ENCODE assay signal across 25 mouse cellular contexts in the genomic region with DNA sequence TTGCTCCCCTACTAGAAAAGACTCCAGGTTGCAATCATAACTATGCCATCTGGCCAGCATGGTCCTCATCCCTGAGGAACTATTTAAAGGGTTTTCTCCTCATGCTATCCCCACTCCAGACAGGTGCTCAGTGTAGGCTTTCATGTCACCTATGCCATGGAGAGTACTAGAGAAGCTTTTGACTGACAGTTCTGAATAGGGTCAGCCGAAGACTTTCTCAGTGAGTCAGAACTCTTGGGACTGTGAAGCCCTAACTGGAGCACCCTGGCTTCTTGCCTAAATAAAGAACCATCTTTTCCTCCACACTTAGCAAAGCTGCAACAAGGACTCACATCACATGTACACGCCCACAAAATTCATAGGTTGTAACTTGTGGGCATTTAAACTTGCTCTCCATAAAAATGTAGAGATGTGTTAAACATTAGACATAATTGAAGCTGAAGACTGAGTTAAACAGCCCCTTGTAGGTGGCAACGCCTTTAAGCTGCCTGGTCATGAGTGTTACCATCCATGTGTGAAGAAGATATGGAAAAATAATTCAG. TPM values are rescaled to one million over a fixed set of nuclear protein-coding genes. Genes with fewer than 3 reads are reported as not detected.
"Had no signal": no experiment of that assay in that cellular context is flagged by ENCODE, and none has a peak within 500 bp of the region (broad histone marks: within the 10 kb centered on the region; RNA-seq: fewer than 3 reads in every experiment).

No protein-coding gene starts in this region.

- H3K36me3 ChIP-seq: limb, embryonic 12.5 days; limb, embryonic 15.5 days; midbrain, embryonic 15.5 days; neural tube, embryonic 12.5 days; neural tube, embryonic 15.5 days had no signal

- H3K27me3 ChIP-seq: limb, embryonic 12.5 days; limb, embryonic 15.5 days; midbrain, embryonic 15.5 days; neural tube, embryonic 12.5 days; neural tube, embryonic 15.5 days had no signal

- H3K27ac ChIP-seq: left cerebral cortex, adult 2 months; limb, embryonic 12.5 days; limb, embryonic 15.5 days; liver, embryonic 14.5 days; midbrain, embryonic 15.5 days; neural tube, embryonic 12.5 days; neural tube, embryonic 15.5 days; stomach, postnatal 0 days had no signal

- DNase-seq: kidney, adult 18-20 months; kidney, adult 9 months; kidney, postnatal 14 days; kidney, postnatal 4 days; left cerebral cortex, postnatal 4 days; liver, postnatal 0 days; lung, postnatal 4 days; right cerebral cortex, postnatal 14 days; right cerebral cortex, postnatal 4 days; thymus, adult 2 months; thymus, postnatal 14 days; thymus, postnatal 4 days had no signal

- H3K4me1 ChIP-seq: limb, embryonic 12.5 days; limb, embryonic 15.5 days; midbrain, embryonic 15.5 days; neural tube, embryonic 12.5 days; neural tube, embryonic 15.5 days had no signal

- H3K4me2 ChIP-seq: limb, embryonic 12.5 days; limb, embryonic 15.5 days; liver, embryonic 11.5 days; midbrain, embryonic 11.5 days; midbrain, embryonic 15.5 days; neural tube, embryonic 12.5 days; neural tube, embryonic 15.5 days had no signal

- ATAC-seq: inflammation-experienced regulatory T-cells, adult 6 months; liver, postnatal 0 days; midbrain, embryonic 15.5 days had no signal

- H3K9me3 ChIP-seq: limb, embryonic 12.5 days; limb, embryonic 15.5 days; midbrain, embryonic 15.5 days; neural tube, embryonic 12.5 days; neural tube, embryonic 15.5 days had no signal

- H3K9ac ChIP-seq: limb, embryonic 12.5 days; limb, embryonic 15.5 days; liver, embryonic 14.5 days; liver, postnatal 0 days; midbrain, embryonic 15.5 days; neural tube, embryonic 12.5 days; neural tube, embryonic 15.5 days had no signal

- H3K4me3 ChIP-seq: left cerebral cortex, adult 2 months; limb, embryonic 12.5 days; limb, embryonic 15.5 days; midbrain, embryonic 15.5 days; neural tube, embryonic 12.5 days; neural tube, embryonic 15.5 days had no signal

RNA-seq across cellular contexts. Expression of gene Syndig1, which starts 24.3 kb away (rescaled TPM):
- polyA plus RNA-seq: liver, postnatal 0 days had no signal

RNA-seq across cellular contexts. Expression of gene C530025M09Rik, which starts 26.3 kb away (rescaled TPM):
- polyA plus RNA-seq: inflammation-experienced regulatory T-cells, adult 6 months; kidney, embryonic 16.5 days; limb, embryonic 15.5 days; liver, embryonic 11.5 days; liver, embryonic 14.5 days; liver, postnatal 0 days; midbrain, embryonic 11.5 days; stomach, embryonic 14.5 days; thymus, adult 2 months had no signal
